Mouse (Mus musculus): ENCODE measurements around the gene Cebpg. TPM values are rescaled to one million over a fixed set of nuclear protein-coding genes. Genes with fewer than 3 reads are reported as not detected.

Cebpg gene
- polyA plus RNA-seq, 1 experiment from 2014 or later = 37.9 TPM

DNA sequence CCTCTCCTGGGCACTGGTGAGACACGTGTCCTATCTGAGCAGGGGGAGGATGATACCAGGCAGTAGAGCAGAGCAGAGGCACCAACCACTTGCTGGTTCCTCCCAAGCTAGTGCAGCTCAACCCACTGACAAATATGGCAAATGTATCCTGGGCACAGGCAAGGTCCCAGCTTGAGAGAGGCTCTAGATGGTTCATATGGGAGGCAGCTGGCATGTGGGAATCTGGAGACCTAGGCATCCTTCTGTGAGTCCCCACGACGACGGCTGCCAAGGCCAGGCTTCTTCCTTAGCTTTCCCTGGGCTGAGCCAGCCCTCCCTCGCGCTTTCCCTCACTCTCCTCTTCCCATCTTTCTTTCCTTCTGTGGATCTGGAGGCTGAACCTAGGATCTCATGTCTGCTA, 25.8 kb downstream of the Cebpg start:
- Histone ChIP-seq H3K9me3 (no peaks in the 10 kb centered on the region), H3K4me1 (peaks cover 6% of the 10 kb centered on the region; the same call in 1 of the 2 replicates), H3K27me3 (replicated peaks) (no peaks in the 10 kb centered on the region), H3K4me2 (no peak overlapping the region), H3K27ac (no peak overlapping the region), H3K4me3 (replicated peaks) (no peak overlapping the region), H3K36me3 (no peaks in the 10 kb centered on the region), H3K9ac (no peak overlapping the region)
- WGBS = 81% methylated on average over 6 of the region's 6 CpGs
- ATAC-seq (ENCODE audit: insufficient read depth, low FRiP score, low read depth) = no peak

DNA sequence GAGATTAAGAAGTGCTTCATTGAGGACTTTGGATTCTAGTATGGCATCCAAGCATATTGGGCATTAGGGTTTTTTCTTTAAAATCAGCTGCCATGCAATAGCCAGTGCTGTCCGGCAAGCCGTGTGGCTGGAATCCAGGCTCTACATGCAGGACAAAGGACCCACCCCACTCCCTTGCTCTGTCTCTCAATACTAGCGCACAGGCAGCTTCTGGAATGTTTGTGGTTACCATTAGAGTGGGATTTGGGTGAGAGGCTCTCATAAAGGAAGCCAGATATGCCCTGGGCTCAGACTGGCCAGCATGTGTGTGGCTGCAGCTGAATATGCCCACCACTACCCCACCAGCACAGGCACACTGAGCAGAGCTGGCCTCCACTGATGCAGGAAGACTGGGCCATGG, 26.7 kb downstream of the Cebpg start:
- no peak overlapping the region for H3K9ac ChIP-seq
- no peaks in the 10 kb centered on the region for H3K9me3 ChIP-seq
- H3K4me2 ChIP-seq = no peak overlapping the region
- H3K4me3 ChIP-seq (replicated peaks) = no peak overlapping the region
- H3K27ac ChIP-seq = no peak overlapping the region
- peaks cover 3% of the 10 kb centered on the region; the same call in 1 of the 2 replicates for H3K4me1 ChIP-seq
- H3K27me3 ChIP-seq (replicated peaks) = no peaks in the 10 kb centered on the region
- H3K36me3 ChIP-seq = no peaks in the 10 kb centered on the region
- no peak for ATAC-seq (ENCODE audit: insufficient read depth, low FRiP score, low read depth)
- 70% methylated on average over 3 of the region's 3 CpGs for WGBS

DNA sequence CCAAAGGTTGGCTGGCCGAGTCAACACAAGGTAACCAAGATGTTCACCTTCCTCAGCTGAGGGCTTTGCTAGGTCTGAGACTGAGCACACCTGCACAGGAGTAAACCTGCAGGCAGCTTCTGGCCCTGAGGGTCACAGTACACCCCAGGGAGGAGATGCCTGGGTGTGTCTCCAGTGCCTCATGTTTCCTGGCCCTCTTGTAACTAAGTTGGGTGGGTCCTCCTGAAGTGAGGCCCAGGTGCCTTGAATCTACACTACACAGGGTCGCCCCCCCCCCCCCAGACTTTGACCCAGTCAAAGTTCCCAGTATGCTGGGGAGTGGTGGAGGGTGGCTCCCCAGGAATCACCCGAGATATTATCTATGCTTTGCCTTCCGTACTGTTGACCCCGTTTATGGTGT, 27.1 kb downstream of the Cebpg start:
- H3K9me3 ChIP-seq = no peaks in the 10 kb centered on the region
- no peak overlapping the region for H3K4me2 ChIP-seq
- H3K4me1 ChIP-seq = peaks cover 3% of the 10 kb centered on the region; the same call in 1 of the 2 replicates
- no peak overlapping the region for H3K9ac ChIP-seq
- ATAC-seq (ENCODE audit: insufficient read depth, low FRiP score, low read depth) = peak; percentile 54
- H3K4me3 ChIP-seq (replicated peaks) = no peak overlapping the region
- H3K27me3 ChIP-seq (replicated peaks) = no peaks in the 10 kb centered on the region
- H3K27ac ChIP-seq = no peak overlapping the region; the same call in 1 of the 2 replicates
- no peaks in the 10 kb centered on the region for H3K36me3 ChIP-seq
- 66% methylated on average over 5 of the region's 5 CpGs for WGBS

GRCm38 (mm10) chr7:35028559-35028958, 27.8 kb downstream of the Cebpg start:
- no peaks in the 10 kb centered on the region for H3K9me3 ChIP-seq
- H3K4me1 ChIP-seq = peaks cover 3% of the 10 kb centered on the region; the same call in 1 of the 2 replicates
- ATAC-seq (ENCODE audit: insufficient read depth, low FRiP score, low read depth) = no peak
- H3K9ac ChIP-seq = no peak overlapping the region
- no peaks in the 10 kb centered on the region for H3K36me3 ChIP-seq
- no peaks in the 10 kb centered on the region for H3K27me3 ChIP-seq (replicated peaks)
- H3K27ac ChIP-seq = no peak overlapping the region; the same call in 1 of the 2 replicates
- no peak overlapping the region for H3K4me2 ChIP-seq
- WGBS = 74% methylated on average over 16 of the region's 16 CpGs
- H3K4me3 ChIP-seq (replicated peaks) = no peak overlapping the region

DNA sequence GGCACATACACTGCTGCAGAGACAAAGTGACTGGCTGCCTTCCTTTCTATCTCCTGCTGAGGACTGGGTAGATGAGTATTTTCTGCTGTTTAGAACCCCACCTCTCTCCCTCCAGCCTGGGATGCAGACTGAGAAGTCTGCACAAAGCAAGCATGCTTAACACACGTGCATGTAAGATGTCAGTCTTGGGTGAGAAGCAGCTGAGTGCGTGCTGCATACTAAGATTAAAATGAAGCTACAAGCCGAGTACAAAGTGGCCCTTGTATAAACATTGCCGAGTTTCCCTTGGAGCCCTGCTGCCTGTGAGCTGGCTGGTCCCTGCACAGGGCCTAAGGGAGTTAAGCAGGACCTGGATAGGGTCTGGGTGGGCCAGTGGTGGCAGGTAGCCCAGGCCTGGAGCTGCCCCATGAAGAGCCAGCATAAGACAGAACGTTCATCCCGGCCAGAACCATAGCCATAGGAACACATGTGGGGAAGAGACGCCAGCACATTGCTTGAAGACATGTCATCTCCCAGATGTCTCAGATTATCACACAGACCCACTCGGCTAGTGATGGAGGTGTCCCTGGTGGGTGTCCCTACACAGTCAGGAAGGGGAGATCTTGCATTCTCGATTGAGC, 28.5 kb downstream of the Cebpg start:
- H3K4me3 ChIP-seq (replicated peaks) = no peak overlapping the region
- no peak for ATAC-seq (ENCODE audit: insufficient read depth, low FRiP score, low read depth)
- no peaks in the 10 kb centered on the region for H3K27me3 ChIP-seq (replicated peaks)
- H3K27ac ChIP-seq = no peak overlapping the region
- no peak overlapping the region for H3K4me2 ChIP-seq
- WGBS = 58% methylated on average over 9 of the region's 9 CpGs
- H3K9ac ChIP-seq = no peak overlapping the region
- no peaks in the 10 kb centered on the region for H3K36me3 ChIP-seq
- no peaks in the 10 kb centered on the region for H3K9me3 ChIP-seq
- peaks cover 3% of the 10 kb centered on the region; the same call in 1 of the 2 replicates for H3K4me1 ChIP-seq

- Histone ChIP-seq H3K4me3 (replicated peaks) (no peak overlapping the region), H3K27me3 (replicated peaks) (no peaks in the 10 kb centered on the region), H3K4me2 (no peak overlapping the region), H3K27ac (no peak overlapping the region), H3K9ac (no peak overlapping the region), H3K36me3 (no peaks in the 10 kb centered on the region), H3K4me1 (peaks cover 3% of the 10 kb centered on the region; the same call in 1 of the 2 replicates), H3K9me3 (no peaks in the 10 kb centered on the region)
- no peak for ATAC-seq (ENCODE audit: insufficient read depth, low FRiP score, low read depth)
- WGBS = 68% methylated on average over 3 of the region's 3 CpGs
Observed at GRCm38 (mm10) chr7:35026838-35027291, 29.5 kb downstream of the Cebpg start.

DNA sequence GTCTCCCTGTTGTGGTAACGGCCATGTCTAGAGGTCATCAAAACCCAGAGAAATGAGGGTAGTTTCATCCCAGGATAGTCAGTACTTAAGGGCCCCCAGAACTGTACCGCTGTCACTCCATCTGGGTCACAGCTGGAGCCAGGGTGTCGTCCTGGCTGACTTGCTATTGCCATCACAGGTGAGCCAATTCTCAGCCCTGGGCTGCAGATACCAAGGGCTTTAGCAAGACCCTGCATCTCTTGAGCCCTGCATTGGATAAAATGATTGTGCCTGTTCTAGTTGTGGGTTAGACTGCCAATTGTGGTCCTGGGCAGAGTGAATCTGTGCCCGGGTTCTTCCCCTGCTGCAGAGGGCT, 30.1 kb downstream of the Cebpg start:
- H3K9me3 ChIP-seq = no peaks in the 10 kb centered on the region
- 81% methylated on average over 4 of the region's 4 CpGs for WGBS
- H3K4me1 ChIP-seq = peaks cover 3% of the 10 kb centered on the region; the same call in 1 of the 2 replicates
- H3K27me3 ChIP-seq (replicated peaks) = no peaks in the 10 kb centered on the region
- no peak overlapping the region for H3K27ac ChIP-seq
- no peak overlapping the region for H3K9ac ChIP-seq
- H3K4me3 ChIP-seq (replicated peaks) = no peak overlapping the region
- H3K4me2 ChIP-seq = no peak overlapping the region
- no peaks in the 10 kb centered on the region for H3K36me3 ChIP-seq
- no peak for ATAC-seq (ENCODE audit: insufficient read depth, low FRiP score, low read depth)

DNA sequence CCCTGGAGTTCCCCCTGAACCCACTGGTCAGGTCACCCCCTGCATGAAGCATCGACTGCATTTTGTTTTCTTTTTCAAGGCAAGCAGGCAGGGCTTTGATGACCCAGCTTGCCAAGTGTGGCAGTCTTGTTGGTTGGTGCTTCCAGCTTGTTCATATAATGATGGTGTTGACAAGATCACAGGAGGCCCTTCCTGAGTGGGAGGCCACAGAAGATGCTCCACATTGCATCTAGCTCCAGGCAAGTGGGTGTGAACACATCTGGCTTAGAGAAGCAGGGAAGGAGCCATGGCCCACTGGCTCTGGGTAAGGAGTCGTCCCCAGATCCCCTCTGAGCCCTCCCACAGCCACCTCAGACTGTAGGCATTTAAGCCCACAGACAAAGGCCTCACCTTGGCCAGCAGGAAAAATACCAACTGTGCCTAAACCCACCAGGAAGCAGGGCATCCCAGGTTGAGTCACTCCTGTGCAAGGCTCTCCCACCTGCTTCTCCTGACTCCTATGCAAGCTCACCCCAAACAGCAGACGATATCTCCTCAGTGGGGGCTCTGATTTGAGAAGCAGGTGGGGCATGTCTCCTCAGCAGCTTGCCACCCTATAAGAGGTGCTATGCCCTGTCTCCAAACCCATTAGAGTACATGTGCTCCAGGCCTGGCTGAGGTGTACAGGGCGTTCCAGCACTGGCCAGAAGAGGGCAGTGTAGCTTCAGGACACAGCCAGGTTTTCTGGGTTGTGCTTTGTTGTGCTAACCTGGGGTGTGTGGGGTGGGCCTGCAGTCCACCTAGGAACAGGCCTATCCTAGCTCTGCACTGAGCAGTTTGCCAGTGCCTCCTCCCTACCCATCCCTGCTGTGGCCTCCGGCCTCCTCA, 30.7 kb downstream of the Cebpg start:
- Histone ChIP-seq H3K9me3 (no peaks in the 10 kb centered on the region), H3K4me1 (peaks cover 3% of the 10 kb centered on the region; the same call in 1 of the 2 replicates), H3K27me3 (replicated peaks) (no peaks in the 10 kb centered on the region), H3K4me2 (no peak overlapping the region), H3K4me3 (replicated peaks) (no peak overlapping the region), H3K9ac (no peak overlapping the region), H3K36me3 (no peaks in the 10 kb centered on the region), H3K27ac (no peak overlapping the region)
- ATAC-seq (ENCODE audit: insufficient read depth, low FRiP score, low read depth) = no peak; the same call in 1 of the 2 replicates
- 48% methylated on average over 5 of the region's 5 CpGs for WGBS

- Histone ChIP-seq H3K27me3 (replicated peaks) (no peaks in the 10 kb centered on the region), H3K27ac (no peak overlapping the region), H3K4me3 (replicated peaks) (no peak overlapping the region), H3K4me1 (peaks cover 3% of the 10 kb centered on the region; the same call in 1 of the 2 replicates), H3K4me2 (no peak overlapping the region), H3K9ac (no peak overlapping the region), H3K9me3 (no peaks in the 10 kb centered on the region), H3K36me3 (no peaks in the 10 kb centered on the region)
- WGBS = 57% methylated on average over 1 of the region's 1 CpGs
- ATAC-seq (ENCODE audit: insufficient read depth, low FRiP score, low read depth) = no peak
Observed at GRCm38 (mm10) chr7:35024426-35024825, 31.9 kb downstream of the Cebpg start.

DNA sequence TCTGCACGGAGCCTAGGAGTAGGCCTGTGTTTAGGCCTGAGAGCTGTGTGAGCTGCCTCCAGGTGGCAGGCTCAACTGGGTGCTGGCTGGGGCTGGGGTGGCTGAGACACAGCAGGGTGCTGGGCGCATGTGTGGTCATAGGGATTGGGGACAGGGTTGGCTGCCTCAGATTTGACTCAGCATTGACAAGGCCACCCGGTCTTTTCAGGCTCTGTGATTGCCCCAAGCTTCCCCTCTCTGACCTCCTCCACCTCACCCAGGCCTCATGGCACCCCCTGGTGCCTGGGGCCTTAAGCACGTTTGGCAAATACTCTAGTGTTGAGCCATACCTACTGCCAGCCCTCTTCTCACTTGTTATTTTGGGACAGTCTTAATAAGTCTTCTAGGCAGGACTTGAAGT, 33.1 kb downstream of the Cebpg start:
- no peak for ATAC-seq (ENCODE audit: insufficient read depth, low FRiP score, low read depth)
- WGBS = 81% methylated on average over 4 of the region's 4 CpGs
- no peak overlapping the region for H3K27ac ChIP-seq

GRCm38 (mm10) chr7:35021365-35021764, 35.0 kb downstream of the Cebpg start:
- ATAC-seq (ENCODE audit: insufficient read depth, low FRiP score, low read depth) = no peak

More for the DNA sequence above, 33.1 kb downstream of the Cebpg start:
- no peaks in the 10 kb centered on the region for H3K36me3 ChIP-seq
- no peak overlapping the region for H3K9ac ChIP-seq
- no peaks in the 10 kb centered on the region for H3K4me1 ChIP-seq
- H3K27me3 ChIP-seq (replicated peaks) = no peaks in the 10 kb centered on the region
- H3K4me2 ChIP-seq = no peak overlapping the region
- H3K4me3 ChIP-seq (replicated peaks) = no peak overlapping the region
- H3K9me3 ChIP-seq = no peaks in the 10 kb centered on the region

GRCm38 (mm10) chr7:35015252-35015651, 41.1 kb downstream of the Cebpg start:
- Histone ChIP-seq H3K4me3 (replicated peaks) (no peak overlapping the region), H3K4me2 (no peak overlapping the region), H3K9me3 (no peaks in the 10 kb centered on the region), H3K4me1 (no peaks in the 10 kb centered on the region), H3K27me3 (replicated peaks) (no peaks in the 10 kb centered on the region), H3K9ac (no peak overlapping the region), H3K27ac (no peak overlapping the region), H3K36me3 (no peaks in the 10 kb centered on the region)
- no peak for ATAC-seq (ENCODE audit: insufficient read depth, low FRiP score, low read depth)
- 87% methylated on average over 2 of the region's 2 CpGs for WGBS

More at GRCm38 (mm10) chr7:35021365-35021764, 35.0 kb downstream of the Cebpg start:
- no peak overlapping the region for H3K27ac ChIP-seq
- no peak overlapping the region for H3K9ac ChIP-seq
- H3K36me3 ChIP-seq = no peaks in the 10 kb centered on the region
- no peak overlapping the region for H3K4me3 ChIP-seq (replicated peaks)
- WGBS = 87% methylated on average over 10 of the region's 10 CpGs
- H3K4me2 ChIP-seq = no peak overlapping the region
- H3K27me3 ChIP-seq (replicated peaks) = no peaks in the 10 kb centered on the region
- H3K9me3 ChIP-seq = no peaks in the 10 kb centered on the region
- no peaks in the 10 kb centered on the region for H3K4me1 ChIP-seq

Data from stomach, embryonic 15.5 days (tissue).